Mouse (Mus musculus): ENCODE data around the gene Tbx21. TPM values are rescaled to one million over a fixed set of nuclear protein-coding genes. Genes with fewer than 3 reads are reported as not detected.
A peak's percentile ranks its signal among the peaks of the same experiment; 100 is the strongest.

Tbx21 gene
- total RNA-seq, 2 experiments from 2014 or later = 0.97 to 1.4 TPM

DNA sequence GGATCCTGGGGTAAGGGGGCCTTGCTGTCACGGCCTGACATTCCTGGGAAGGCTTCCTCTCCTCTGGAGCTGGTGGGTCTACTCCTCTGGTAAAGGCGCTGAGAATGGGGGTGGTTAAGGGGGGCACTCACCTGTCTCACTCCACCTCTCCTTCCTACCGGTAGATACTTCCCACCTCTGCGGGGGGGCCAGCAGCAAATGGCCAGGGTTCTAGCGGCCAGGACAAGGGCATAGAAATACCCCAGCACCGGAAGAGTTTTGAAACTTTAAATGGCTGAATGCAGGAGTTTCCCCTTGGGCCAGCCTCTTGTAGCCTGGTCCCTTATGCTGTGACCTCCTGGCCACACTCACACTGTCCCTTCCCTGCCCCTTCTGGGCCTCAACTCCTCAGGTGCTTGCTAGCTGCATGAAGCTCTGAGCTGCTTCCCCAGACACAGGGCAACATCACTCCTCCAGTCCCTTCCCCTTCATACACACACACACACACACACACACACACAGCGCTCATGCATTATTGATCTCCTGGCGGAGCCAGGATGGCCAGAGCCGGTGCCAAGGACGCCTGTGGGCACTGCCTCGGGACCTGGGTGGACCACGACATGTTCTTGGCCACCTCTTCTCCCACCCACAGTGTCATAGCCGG is 64.1 kb downstream of the Tbx21 start:
- DNase-seq = no peak
- intact Hi-C loops (cut with DNase I; ENCODE audit: low total_unique reads) = no loop called here

DNA sequence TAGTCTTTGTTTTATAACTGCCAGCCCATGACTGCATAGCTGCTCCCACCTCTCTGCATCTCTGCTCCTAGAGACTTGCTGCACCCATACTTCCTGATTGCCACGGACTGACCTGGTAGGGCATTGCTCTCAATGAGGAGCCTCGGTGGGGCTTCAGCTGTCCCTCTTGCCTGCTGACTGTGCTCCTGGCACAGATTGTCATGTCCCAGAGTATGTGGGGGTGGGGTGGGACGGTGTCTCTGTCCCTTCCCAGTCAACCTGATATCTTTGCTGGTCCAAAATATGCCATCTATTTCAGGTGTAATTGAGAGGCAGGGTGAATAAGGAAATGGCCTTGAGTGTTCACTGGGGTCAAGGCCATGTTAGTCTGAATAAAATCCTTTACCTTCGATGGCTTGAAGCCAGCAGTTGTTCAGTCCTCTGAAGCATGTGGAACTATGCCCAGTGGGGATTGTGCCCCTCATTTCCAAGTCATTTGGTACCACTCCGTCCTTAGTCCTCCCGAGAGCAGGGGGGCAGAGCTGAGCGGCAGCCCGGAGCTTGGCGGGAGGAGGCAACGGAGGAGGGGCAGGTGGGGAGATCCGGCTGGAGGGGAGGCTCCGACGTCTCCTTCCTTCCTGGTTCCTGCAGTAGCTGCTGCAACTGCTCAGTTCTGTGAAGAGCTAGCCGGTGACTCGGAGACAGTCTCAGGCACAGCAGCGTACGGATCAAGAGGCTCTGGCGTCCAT is 64.8 kb downstream of the Tbx21 start, which contains the start of gene Osbpl7:
Gene Osbpl7 (plus strand): TSS at position 413 of the 728 bp plus-strand sequence.
- intact Hi-C loops (cut with DNase I; ENCODE audit: low total_unique reads) = no loop called here

DNA sequence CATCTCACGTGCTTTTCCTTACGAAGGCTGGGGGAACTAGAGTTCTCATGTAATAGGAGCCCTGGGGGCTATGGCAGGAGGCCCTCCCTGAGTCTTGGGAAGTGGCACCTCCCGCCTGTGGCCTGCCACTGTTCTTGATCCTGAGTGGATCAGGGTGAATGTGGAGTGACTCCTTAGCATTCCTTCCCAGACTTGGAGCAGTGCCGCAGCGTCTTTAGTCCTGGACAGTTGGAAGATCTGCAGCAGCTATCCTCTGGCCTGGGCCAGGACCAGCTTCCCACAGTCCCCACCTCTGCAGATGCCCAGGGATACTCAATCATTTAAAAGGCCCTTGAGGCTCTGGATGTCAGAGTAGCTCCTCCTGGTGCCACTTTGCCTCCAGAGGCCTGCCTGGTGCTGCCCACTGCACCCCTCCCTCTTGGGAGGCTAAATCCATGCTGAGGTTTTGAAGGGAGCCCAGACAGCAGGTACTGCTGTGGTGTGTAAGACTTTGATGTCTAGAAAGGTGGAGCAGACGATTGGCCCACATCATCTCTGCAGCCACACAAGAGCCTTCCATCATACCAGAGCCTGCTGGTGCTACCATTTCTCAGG is 65.5 kb downstream of the Tbx21 start:
- no peak for DNase-seq
- intact Hi-C loops (cut with DNase I; ENCODE audit: low total_unique reads) = no loop called here

More for the DNA sequence above, 64.8 kb downstream of the Tbx21 start, which contains the start of gene Osbpl7:
- peak; percentile 75 for DNase-seq

DNA sequence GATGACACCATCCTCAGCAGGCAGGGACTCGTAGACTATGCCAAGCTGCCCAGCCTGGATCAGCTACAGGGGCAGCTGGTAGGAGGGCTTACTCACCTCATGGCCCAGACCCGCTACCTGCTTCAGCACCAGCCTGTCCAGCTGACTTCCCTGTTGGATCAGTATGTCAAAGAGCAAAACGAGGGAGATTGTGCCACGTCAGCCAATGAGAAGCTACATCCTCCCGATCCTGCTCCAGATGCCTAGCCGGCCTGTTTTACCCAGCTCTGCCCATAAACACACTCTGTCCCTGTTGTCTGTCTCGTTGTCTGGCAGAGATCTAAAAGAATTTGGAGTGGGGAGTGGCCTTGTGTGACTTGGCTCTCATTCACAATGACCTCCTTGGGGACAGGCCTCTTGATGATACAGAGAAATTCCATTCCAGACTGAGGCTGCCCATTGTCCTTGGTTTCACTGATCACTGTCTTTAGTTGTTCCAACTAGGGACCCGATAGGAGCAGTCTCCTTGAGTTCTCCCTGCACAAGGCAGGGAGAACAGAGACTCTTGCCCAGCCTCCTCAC is 67.0 kb downstream of the Tbx21 start:
- intact Hi-C loops (cut with DNase I; ENCODE audit: low total_unique reads) = no loop called here
- DNase-seq = no peak

Small RNA genes within 50 kb of the gene (microRNA-seq; reads per million reads assigned to microRNA genes)
- gene Mir7235 (0 to 0.64 reads per million in 2 experiments), gene Mir8103 (0.32 to 1.0 reads per million in 2 experiments)

Other genes with a start within 250 kb of the Tbx21 start
- gene Cdk5rap3, start 198.8 kb downstream of the Tbx21 start, total RNA-seq (2021) = 10 to 100 TPM; 26.5 to 30.0 TPM
- gene Prr15l, start 187.2 kb downstream of the Tbx21 start, total RNA-seq (2021) = not detected
- gene Pnpo, start 171.3 kb downstream of the Tbx21 start, total RNA-seq (2021) = 1 to 10 TPM; 8.5 to 9.5 TPM
- 10 to 100 TPM; 13.1 to 13.6 TPM for gene Sp2, start 132.4 kb downstream of the Tbx21 start, total RNA-seq (2021)
- gene Sp6, start 101.9 kb downstream of the Tbx21 start, total RNA-seq (2021) = under 1 TPM; 0.10 to 0.11 TPM
- 10 to 100 TPM in 1 of 2 experiments, 1 to 10 TPM in 1; 8.9 to 10.4 TPM for gene Scrn2, start 85.4 kb downstream of the Tbx21 start, total RNA-seq (2021)
- gene Lrrc46, start 73.9 kb downstream of the Tbx21 start, total RNA-seq (2021) = not detected
- gene Mrpl10, start 73.8 kb downstream of the Tbx21 start, total RNA-seq (2021) = 10 to 100 TPM; 39.8 to 44.0 TPM
- gene Osbpl7, start 64.7 kb downstream of the Tbx21 start, total RNA-seq (2021) = 1 to 10 TPM; 2.7 to 3.3 TPM
- 1 to 10 TPM; 5.2 to 6.5 TPM for gene Tbkbp1, start 36.2 kb upstream of the Tbx21 start, total RNA-seq (2021)
- gene Kpnb1, start 72.5 kb upstream of the Tbx21 start, total RNA-seq (2021) = 10 to 100 TPM; 55.8 to 65.2 TPM
- gene Npepps, start 165.3 kb upstream of the Tbx21 start, total RNA-seq (2021) = 10 to 100 TPM; 46.3 to 54.3 TPM
- gene Mrpl45, start 200.4 kb upstream of the Tbx21 start, total RNA-seq (2021) = 10 to 100 TPM; 32.0 to 36.0 TPM
- under 1 TPM in 1 of 2 experiments, not detected in 1; 0.27 TPM for gene Gpr179, start 236.7 kb upstream of the Tbx21 start, total RNA-seq (2021)
- gene Socs7, start 247.2 kb upstream of the Tbx21 start, total RNA-seq (2021) = 10 to 100 TPM; 32.4 to 36.2 TPM